Mouse (Mus musculus) limb, embryonic 10.5 days (tissue): ENCODE measurements around the gene Nlrp14. TPM values are rescaled to one million over a fixed set of nuclear protein-coding genes. Genes with fewer than 3 reads are reported as not detected.
"Not testable (repeated sequence)": the region's sequence is repeated elsewhere in the genome, so short reads cannot be mapped to it uniquely, and the experiment has no call there.

Experiments used
- DNase-seq: peaks from one replicate; pipeline ENCODE4 v3.0.0-alpha.2; 2017; ENCODE audit warnings: low spot score
- H3K27ac ChIP-seq: fragments of 300-500 bp; sonication (generic); 2 replicates; pipeline ENCODE4 v1.5.1; 2016; ENCODE audit warnings: mild to moderate bottlenecking
- H3K27me3 ChIP-seq: fragments of 300-500 bp; sonication (generic); 2 replicates; pipeline ENCODE4 v1.6.1; 2016; ENCODE audit warnings: low read depth, mild to moderate bottlenecking; ENCODE audit not compliant: poor library complexity, severe bottlenecking
- H3K36me3 ChIP-seq: fragments of 300-500 bp; sonication (generic); 2 replicates; pipeline ENCODE4 v1.6.1; 2016; ENCODE audit warnings: mild to moderate bottlenecking, moderate library complexity
- H3K4me1 ChIP-seq: fragments of 300-500 bp; sonication (generic); 2 replicates; pipeline ENCODE4 v1.6.1; 2016
- H3K4me3 ChIP-seq: fragments of 300-500 bp; sonication (generic); 2 replicates; pipeline ENCODE4 v1.5.1; 2016; ENCODE audit warnings: mild to moderate bottlenecking, moderate library complexity
- H3K9me3 ChIP-seq: fragments of 300-500 bp; sonication (generic); replicated peaks from 2 replicates; pipeline ENCODE4 v1.6.1; 2016; ENCODE audit warnings: mild to moderate bottlenecking
- WGBS: fragments of 180-500 bp; shearing (Covaris S2); methylation state at CpG from one replicate; pipeline ENCODE4 v1.1.7; 2016; 5-methylcytosine and 5-hydroxymethylcytosine counted together
- polyA plus RNA-seq: library from polyadenylated mRNA; unstranded; fragments of >200 nt; fragmentation: Nextera tagmentation; extraction: Ambion mirVana; gene quantifications from 2 replicates; pipeline ENCODE4 v1.2.1, GENCODE M21; 2016

Nlrp14 gene
- polyA plus RNA-seq, result not detected in 2 replicates

GRCm38 (mm10) chr7:107166690-107167089, at the start of gene Nlrp14:
TSS of gene Nlrp14 (plus strand) at chr7:107166990.
- Histone ChIP-seq H3K4me1 (no peaks in the 10 kb centered on the region), H3K27ac (no peak within 1 kb of the TSS), H3K27me3 (no peaks in the 10 kb centered on the region), H3K4me3 (no peak within 1 kb of the TSS), H3K9me3 (no peaks in the 10 kb centered on the region), H3K36me3 (no peaks in the 10 kb centered on the region)
- 87% methylated on average over 10 of the region's 10 CpGs for WGBS
- no peak for DNase-seq

- not testable (repeated sequence) for H3K4me3 ChIP-seq, H3K27me3 ChIP-seq, H3K27ac ChIP-seq, DNase-seq, H3K4me1 ChIP-seq, H3K36me3 ChIP-seq, H3K9me3 ChIP-seq
- 82% methylated on average over 3 of the region's 3 CpGs for WGBS
Observed at GRCm38 (mm10) chr7:107130983-107131382, 35.8 kb upstream of the Nlrp14 start, which contains the start of gene Olfr715. TSS of gene Olfr715 (minus strand) at chr7:107131083.

DNA sequence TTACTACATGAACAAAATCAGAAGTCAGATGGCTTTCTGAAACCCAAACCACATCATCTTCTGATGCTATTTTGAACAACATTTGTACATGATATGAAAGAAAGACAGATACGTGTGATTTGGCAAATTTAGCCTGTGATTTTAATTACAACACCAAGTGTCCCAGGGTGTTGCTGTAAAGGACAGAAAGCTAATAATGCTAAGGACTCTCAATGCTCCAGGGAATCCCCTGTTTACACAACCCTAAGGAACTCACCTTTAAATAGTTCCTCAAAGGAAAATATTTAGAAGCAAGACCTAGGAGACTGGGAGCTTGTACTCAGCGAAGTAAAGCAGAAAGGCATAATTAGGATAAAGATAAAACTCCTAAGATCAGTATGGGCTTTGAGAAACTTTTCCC, 28.8 kb upstream of the Nlrp14 start, which contains the start of gene Olfr716:
TSS of gene Olfr716 (plus strand) at position 301 of the 400 bp plus-strand sequence.
- WGBS, result 68% methylated on average over 2 of the region's 2 CpGs
- H3K4me1 ChIP-seq, H3K9me3 ChIP-seq, H3K4me3 ChIP-seq, H3K27me3 ChIP-seq, H3K36me3 ChIP-seq, H3K27ac ChIP-seq, DNase-seq: not testable (repeated sequence)

DNA sequence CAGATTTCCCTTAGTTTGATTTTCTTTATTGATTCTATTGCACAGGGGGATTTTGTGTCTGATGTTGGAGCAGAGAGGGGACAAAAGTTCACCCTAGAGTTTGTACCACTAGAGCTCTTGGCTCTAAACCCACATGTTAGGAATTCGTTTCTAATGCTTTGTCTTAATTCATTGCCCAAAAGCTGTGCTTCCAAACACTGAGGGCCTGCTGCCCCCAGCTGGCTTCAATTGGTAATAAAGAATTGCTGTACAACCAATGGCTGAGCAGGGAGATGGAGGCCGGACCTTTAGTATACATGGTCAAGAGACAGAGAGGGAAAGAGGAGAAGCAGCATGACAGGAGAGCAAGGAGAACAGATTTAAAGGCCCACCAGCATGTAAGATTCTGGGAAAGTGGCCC, 13.6 kb downstream of the Nlrp14 start:
- WGBS, result 55% methylated on average over 2 of the region's 2 CpGs
- Histone ChIP-seq H3K4me1 (no peaks in the 10 kb centered on the region), H3K4me3 (no peak overlapping the region), H3K27me3 (no peaks in the 10 kb centered on the region), H3K9me3 (no peaks in the 10 kb centered on the region), H3K36me3 (no peaks in the 10 kb centered on the region), H3K27ac (no peak overlapping the region)
- no peak for DNase-seq

DNA sequence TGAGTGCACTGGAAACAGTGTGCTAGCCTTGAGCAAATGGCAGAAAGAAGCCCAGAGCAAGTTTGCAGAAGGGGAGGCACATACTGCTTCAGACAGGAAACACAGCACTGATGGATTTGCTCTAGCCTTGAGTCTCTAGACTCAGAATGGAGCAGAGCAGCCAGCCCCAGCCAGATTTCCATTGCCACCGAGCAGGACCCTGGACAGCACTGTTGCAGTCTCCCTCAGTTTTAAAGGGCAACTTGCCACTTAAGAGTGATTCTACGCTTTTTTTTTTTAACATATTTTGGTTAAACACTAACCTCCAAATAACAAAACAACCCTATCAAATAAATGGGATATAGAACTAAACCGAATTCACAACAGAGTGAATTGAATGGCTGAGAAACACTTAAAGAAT, 35.0 kb downstream of the Nlrp14 start:
- DNase-seq, result peak; percentile 34

GRCm38 (mm10) chr7:107207843-107208242, 41.1 kb downstream of the Nlrp14 start:
- H3K9me3 ChIP-seq, result peaks cover 12% of the 10 kb centered on the region
- no peak overlapping the region for H3K4me3 ChIP-seq
- peaks cover 50% of the 10 kb centered on the region for H3K27me3 ChIP-seq
- H3K36me3 ChIP-seq, result no peaks in the 10 kb centered on the region
- H3K27ac ChIP-seq, result no peak overlapping the region
- WGBS, result 89% methylated on average over 3 of the region's 3 CpGs
- DNase-seq, result no peak
- H3K4me1 ChIP-seq, result no peaks in the 10 kb centered on the region

More for the DNA sequence above, 35.0 kb downstream of the Nlrp14 start:
- Histone ChIP-seq H3K9me3 (no peaks in the 10 kb centered on the region), H3K4me1 (no peaks in the 10 kb centered on the region), H3K27ac (no peak overlapping the region), H3K36me3 (no peaks in the 10 kb centered on the region), H3K4me3 (no peak overlapping the region), H3K27me3 (no peaks in the 10 kb centered on the region)
- WGBS, result 47% methylated on average over 3 of the region's 3 CpGs

DNA sequence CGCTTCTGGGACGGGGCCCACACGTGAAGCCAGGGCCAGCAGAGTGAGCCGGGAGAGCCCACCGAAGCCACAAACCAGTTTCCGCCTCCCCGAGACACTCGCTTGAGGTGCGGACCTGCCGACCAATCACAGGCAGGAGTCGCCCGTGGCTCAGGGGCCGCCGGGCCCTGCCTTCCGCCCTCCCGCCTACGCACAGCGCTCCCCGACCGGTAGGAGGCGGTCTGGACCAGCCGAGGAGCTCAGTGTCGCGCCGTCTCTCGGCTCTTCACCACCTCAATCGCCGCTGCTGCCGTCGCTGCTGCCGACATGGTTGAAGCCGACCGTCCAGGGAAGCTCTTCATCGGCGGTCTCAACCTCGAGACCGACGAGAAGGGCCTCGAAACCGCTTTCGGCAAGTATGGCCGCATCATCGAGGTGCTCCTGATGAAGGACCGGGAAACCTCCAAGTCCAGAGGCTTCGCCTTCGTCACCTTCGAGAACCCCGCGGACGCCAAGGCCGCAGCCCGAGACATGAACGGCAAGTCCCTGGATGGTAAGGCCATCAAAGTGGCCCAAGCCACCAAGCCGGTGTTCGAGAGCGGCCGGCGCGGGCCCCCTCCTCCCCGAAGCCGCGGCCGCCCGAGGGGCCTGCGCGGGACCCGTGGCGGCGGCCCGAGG, 42.5 kb downstream of the Nlrp14 start, which contains the start of gene Rbmxl2:
TSS of gene Rbmxl2 (plus strand) at position 242 of the 657 bp plus-strand sequence.
- peak within 1 kb of the TSS; percentile 19 for H3K4me3 ChIP-seq
- DNase-seq, result peak; percentile 37

GRCm38 (mm10) chr7:107210126-107210576, 43.4 kb downstream of the Nlrp14 start:
- H3K4me3 ChIP-seq, result peak overlapping the region; percentile 19
- WGBS, result 28% methylated on average over 77 of the region's 77 CpGs
- peaks cover 55% of the 10 kb centered on the region for H3K27me3 ChIP-seq
- no peak overlapping the region for H3K27ac ChIP-seq
- peaks cover 12% of the 10 kb centered on the region for H3K9me3 ChIP-seq
- peak; percentile 31 for DNase-seq
- no peaks in the 10 kb centered on the region for H3K4me1 ChIP-seq
- H3K36me3 ChIP-seq, result no peaks in the 10 kb centered on the region

More for the DNA sequence above, 42.5 kb downstream of the Nlrp14 start, which contains the start of gene Rbmxl2:
- peaks cover 12% of the 10 kb centered on the region for H3K9me3 ChIP-seq
- peaks cover 55% of the 10 kb centered on the region for H3K27me3 ChIP-seq
- no peaks in the 10 kb centered on the region for H3K4me1 ChIP-seq
- H3K27ac ChIP-seq, result no peak within 1 kb of the TSS
- no peaks in the 10 kb centered on the region for H3K36me3 ChIP-seq
- WGBS, result 41% methylated on average over 70 of the region's 70 CpGs

GRCm38 (mm10) chr7:107215723-107216122, 48.9 kb downstream of the Nlrp14 start:
- Histone ChIP-seq H3K36me3 (no peaks in the 10 kb centered on the region), H3K27me3 (peaks cover 24% of the 10 kb centered on the region), H3K4me1 (no peaks in the 10 kb centered on the region), H3K4me3 (no peak overlapping the region), H3K27ac (no peak overlapping the region), H3K9me3 (no peaks in the 10 kb centered on the region)
- no peak for DNase-seq

- H3K4me3 ChIP-seq, result no peak overlapping the region
- no peaks in the 10 kb centered on the region for H3K9me3 ChIP-seq
- no peak for DNase-seq
- WGBS, result 80% methylated on average over 2 of the region's 2 CpGs
- peaks cover 13% of the 10 kb centered on the region for H3K27me3 ChIP-seq
- no peaks in the 10 kb centered on the region for H3K36me3 ChIP-seq
- no peaks in the 10 kb centered on the region for H3K4me1 ChIP-seq
- H3K27ac ChIP-seq, result no peak overlapping the region
Observed at GRCm38 (mm10) chr7:107216845-107217244, 50.1 kb downstream of the Nlrp14 start.

GRCm38 (mm10) chr7:107236854-107237253, 70.1 kb downstream of the Nlrp14 start:
- H3K36me3 ChIP-seq, result no peaks in the 10 kb centered on the region
- H3K4me3 ChIP-seq, result no peak overlapping the region
- H3K27ac ChIP-seq, result no peak overlapping the region
- no peaks in the 10 kb centered on the region for H3K9me3 ChIP-seq
- DNase-seq, result no peak
- H3K4me1 ChIP-seq, result no peaks in the 10 kb centered on the region
- no peaks in the 10 kb centered on the region for H3K27me3 ChIP-seq
- WGBS, result 58% methylated on average over 3 of the region's 3 CpGs

GRCm38 (mm10) chr7:107237498-107237897, 70.7 kb downstream of the Nlrp14 start:
- H3K27ac ChIP-seq, result no peak overlapping the region
- no peak overlapping the region for H3K4me3 ChIP-seq
- H3K9me3 ChIP-seq, result no peaks in the 10 kb centered on the region
- H3K27me3 ChIP-seq, result no peaks in the 10 kb centered on the region
- no peak for DNase-seq
- no peaks in the 10 kb centered on the region for H3K36me3 ChIP-seq
- no peaks in the 10 kb centered on the region for H3K4me1 ChIP-seq
- 82% methylated on average over 3 of the region's 3 CpGs for WGBS

DNA sequence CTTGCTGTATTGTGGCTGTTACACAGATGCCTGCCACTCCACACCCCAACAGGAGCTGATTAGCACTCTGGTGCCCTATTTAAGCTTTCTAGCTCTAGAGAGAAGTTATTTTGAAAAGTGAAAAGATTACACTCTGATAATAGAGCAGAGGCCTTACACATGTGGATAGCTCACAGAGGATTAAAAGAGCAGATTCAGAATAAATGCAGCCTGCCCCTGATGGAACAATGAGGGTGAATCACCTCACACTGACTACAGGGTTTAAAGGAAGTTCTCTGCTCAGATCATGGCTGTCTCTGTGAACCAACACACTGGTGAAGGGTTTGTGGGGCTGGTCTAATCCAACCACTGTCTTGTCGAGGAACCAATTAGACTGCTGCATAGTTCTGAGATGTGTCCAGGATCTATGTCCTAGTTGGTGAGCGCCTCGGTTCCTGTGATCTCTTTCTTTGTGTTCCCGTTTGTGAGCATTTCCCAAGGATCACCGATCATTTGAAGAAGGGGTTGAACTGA, 74.6 kb downstream of the Nlrp14 start:
- no peaks in the 10 kb centered on the region for H3K4me1 ChIP-seq
- H3K9me3 ChIP-seq, result no peaks in the 10 kb centered on the region
- no peak overlapping the region for H3K4me3 ChIP-seq
- H3K27ac ChIP-seq, result no peak overlapping the region
- no peaks in the 10 kb centered on the region for H3K36me3 ChIP-seq
- H3K27me3 ChIP-seq, result no peaks in the 10 kb centered on the region
- DNase-seq, result no peak
- 90% methylated on average over 5 of the region's 5 CpGs for WGBS
